Mouse (Mus musculus): ENCODE measurements around the gene Dst.

The Dst gene

DNA sequence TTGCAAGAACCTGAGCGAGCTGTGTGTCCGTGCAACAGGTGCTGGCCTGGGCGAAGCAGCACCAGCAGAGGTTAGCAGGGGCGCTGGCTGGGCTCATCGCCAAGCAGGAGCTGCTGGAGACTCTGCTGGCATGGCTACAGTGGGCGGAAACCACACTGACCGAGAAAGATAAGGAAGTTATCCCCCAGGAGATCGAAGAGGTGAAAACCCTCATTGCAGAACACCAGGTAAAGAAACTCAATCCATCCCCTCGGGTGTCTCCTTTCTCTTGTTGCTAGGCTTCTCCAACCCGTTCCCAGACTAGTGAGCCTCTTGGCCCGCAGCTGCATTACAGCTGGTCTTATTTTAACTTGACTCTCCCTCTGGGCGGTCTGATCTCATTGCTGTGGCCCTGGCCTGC lies 382.3 kb downstream of the Dst start:
- H3K36me3 ChIP-seq (ENCODE audit: insufficient read depth, low read length): peaks cover 92% of the 10 kb centered on the region
- H3K4me3 ChIP-seq (replicated peaks; ENCODE audit: low read length): no peak overlapping the region
- H3K27me3 ChIP-seq (ENCODE audit: insufficient read depth, low read length): no peaks in the 10 kb centered on the region
- TF ChIP-seq CTCF (conservative IDR thresholded peaks at IDR 0.05; ENCODE audit: low read length): no peak
- TF ChIP-seq NANOG (IDR thresholded peaks at IDR 0.05; ENCODE audit: borderline replicate concordance, low read length): no peak
- no peak for TF ChIP-seq POU5F1 (IDR thresholded peaks at IDR 0.05; ENCODE audit: borderline replicate concordance, low read length)
- H3K4me1 ChIP-seq (replicated peaks; ENCODE audit: low read depth, low read length): peaks cover 32% of the 10 kb centered on the region
- H3K9me3 ChIP-seq (ENCODE audit: low read length): no peaks in the 10 kb centered on the region

GRCm38 (mm10) chr1:34293198-34293597 lies 385.2 kb downstream of the Dst start:
- Histone ChIP-seq H3K4me3 (replicated peaks; ENCODE audit: low read length) (peak overlapping the region; percentile 52), H3K36me3 (ENCODE audit: insufficient read depth, low read length) (peaks cover 96% of the 10 kb centered on the region), H3K4me1 (replicated peaks; ENCODE audit: low read depth, low read length) (peaks cover 31% of the 10 kb centered on the region), H3K9me3 (ENCODE audit: low read length) (no peaks in the 10 kb centered on the region), H3K27me3 (ENCODE audit: insufficient read depth, low read length) (no peaks in the 10 kb centered on the region)
- TF ChIP-seq POU5F1 (IDR thresholded peaks at IDR 0.05; ENCODE audit: borderline replicate concordance, low read length): no peak
- TF ChIP-seq NANOG (IDR thresholded peaks at IDR 0.05; ENCODE audit: borderline replicate concordance, low read length): no peak
- TF ChIP-seq CTCF (conservative IDR thresholded peaks at IDR 0.05; ENCODE audit: low read length): no peak

DNA sequence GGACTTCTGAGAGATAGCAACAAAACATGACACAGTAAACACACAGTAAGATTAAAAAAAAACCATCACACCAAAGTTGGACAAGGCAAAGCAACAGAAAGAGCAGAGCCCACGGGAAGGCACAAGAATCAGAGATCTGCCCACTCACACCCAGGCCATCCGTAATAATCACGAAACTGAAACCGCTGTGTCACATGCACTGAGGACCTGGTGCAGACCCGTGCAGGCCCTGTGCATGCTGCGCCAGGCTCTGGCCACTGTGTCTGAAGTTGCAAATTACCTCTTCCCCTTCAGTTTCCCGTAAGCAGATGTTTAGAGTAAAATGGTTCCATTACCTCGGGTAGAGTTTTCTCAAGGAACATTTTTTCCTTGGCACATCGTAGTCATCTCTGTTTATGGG lies 389.6 kb downstream of the Dst start:
- Histone ChIP-seq H3K4me1 (replicated peaks; ENCODE audit: low read depth, low read length) (peaks cover 22% of the 10 kb centered on the region), H3K9me3 (ENCODE audit: low read length) (no peaks in the 10 kb centered on the region), H3K4me3 (replicated peaks; ENCODE audit: low read length) (no peak overlapping the region), H3K27me3 (ENCODE audit: insufficient read depth, low read length) (no peaks in the 10 kb centered on the region), H3K36me3 (ENCODE audit: insufficient read depth, low read length) (peaks cover 91% of the 10 kb centered on the region)
- no peak for TF ChIP-seq NANOG (IDR thresholded peaks at IDR 0.05; ENCODE audit: borderline replicate concordance, low read length)
- TF ChIP-seq CTCF (conservative IDR thresholded peaks at IDR 0.05; ENCODE audit: low read length): no peak
- no peak for TF ChIP-seq POU5F1 (IDR thresholded peaks at IDR 0.05; ENCODE audit: borderline replicate concordance, low read length)

DNA sequence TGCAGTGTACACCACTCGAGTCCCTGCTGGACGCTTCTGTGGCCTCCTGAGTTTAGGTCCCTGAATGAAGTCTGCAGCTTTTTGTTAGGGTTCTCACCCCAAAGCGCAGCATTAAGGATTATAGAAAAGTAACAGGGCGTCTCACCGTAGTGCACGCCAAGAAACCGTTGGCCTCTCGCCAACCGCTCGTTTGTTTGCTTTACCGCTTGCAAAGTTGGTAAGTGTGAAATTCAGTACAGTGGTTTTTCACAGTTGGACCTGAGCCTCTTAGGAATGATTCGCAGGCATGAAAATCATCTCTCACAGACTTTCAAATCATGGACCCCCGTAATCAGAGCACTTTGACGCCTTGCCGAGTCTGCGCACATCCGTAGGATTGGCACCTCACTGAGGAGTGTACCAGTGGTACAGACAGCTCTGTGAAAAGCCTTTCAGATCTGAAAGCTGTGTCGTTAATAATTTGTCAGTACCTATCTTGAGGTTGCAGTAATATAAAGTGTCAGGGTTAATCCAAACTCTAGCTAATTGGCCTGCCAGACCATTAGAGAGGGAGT lies 390.7 kb downstream of the Dst start:
- Histone ChIP-seq H3K9me3 (ENCODE audit: low read length) (no peaks in the 10 kb centered on the region), H3K4me3 (replicated peaks; ENCODE audit: low read length) (no peak overlapping the region), H3K36me3 (ENCODE audit: insufficient read depth, low read length) (peaks cover 90% of the 10 kb centered on the region), H3K4me1 (replicated peaks; ENCODE audit: low read depth, low read length) (peaks cover 17% of the 10 kb centered on the region), H3K27me3 (ENCODE audit: insufficient read depth, low read length) (no peaks in the 10 kb centered on the region)
- TF ChIP-seq CTCF (conservative IDR thresholded peaks at IDR 0.05; ENCODE audit: low read length) (no peak), NANOG (IDR thresholded peaks at IDR 0.05; ENCODE audit: borderline replicate concordance, low read length) (no peak), POU5F1 (IDR thresholded peaks at IDR 0.05; ENCODE audit: borderline replicate concordance, low read length) (no peak)

- Histone ChIP-seq H3K4me1 (replicated peaks; ENCODE audit: low read depth, low read length) (peaks cover 17% of the 10 kb centered on the region), H3K9me3 (ENCODE audit: low read length) (no peaks in the 10 kb centered on the region), H3K36me3 (ENCODE audit: insufficient read depth, low read length) (peaks cover 90% of the 10 kb centered on the region), H3K4me3 (replicated peaks; ENCODE audit: low read length) (no peak overlapping the region), H3K27me3 (ENCODE audit: insufficient read depth, low read length) (no peaks in the 10 kb centered on the region)
- no peak for TF ChIP-seq POU5F1 (IDR thresholded peaks at IDR 0.05; ENCODE audit: borderline replicate concordance, low read length)
- no peak for TF ChIP-seq CTCF (conservative IDR thresholded peaks at IDR 0.05; ENCODE audit: low read length)
- TF ChIP-seq NANOG (IDR thresholded peaks at IDR 0.05; ENCODE audit: borderline replicate concordance, low read length): no peak
Measured at GRCm38 (mm10) chr1:34299507-34299906, 391.5 kb downstream of the Dst start.

DNA sequence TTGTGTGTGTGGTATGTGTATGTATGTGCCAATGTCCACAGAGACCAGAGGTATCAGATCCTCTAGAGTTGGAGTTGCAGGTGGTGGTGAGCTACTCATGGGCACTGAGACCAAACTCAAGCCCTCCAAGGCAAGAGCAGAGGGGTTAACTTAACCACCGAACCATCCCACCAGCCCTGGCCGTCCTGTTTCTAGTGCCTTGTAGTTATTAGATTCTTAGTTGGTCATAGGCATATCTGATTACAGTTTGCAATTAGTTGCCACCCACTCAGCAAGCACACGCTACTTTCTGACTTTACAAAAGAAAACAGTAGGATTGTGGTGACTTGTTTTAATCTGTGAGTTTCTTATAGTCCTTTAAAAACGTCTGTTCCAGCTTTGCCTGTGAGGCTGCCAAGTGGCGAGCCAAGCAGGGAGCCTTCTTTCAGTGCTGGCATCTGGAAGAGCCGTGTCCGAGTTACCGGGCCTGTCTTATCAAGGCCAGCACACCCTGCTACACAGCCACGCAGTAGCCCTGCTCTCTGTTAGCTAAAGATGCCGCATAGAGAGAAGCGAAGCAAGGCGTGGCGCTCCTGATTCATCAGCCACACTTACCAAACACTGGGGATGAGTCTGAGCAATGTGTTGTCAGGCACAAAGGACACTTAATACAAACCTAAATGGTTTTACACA lies 392.4 kb downstream of the Dst start:
- no peak overlapping the region for H3K4me3 ChIP-seq (replicated peaks; ENCODE audit: low read length)
- no peaks in the 10 kb centered on the region for H3K27me3 ChIP-seq (ENCODE audit: insufficient read depth, low read length)
- H3K9me3 ChIP-seq (ENCODE audit: low read length): no peaks in the 10 kb centered on the region
- peaks cover 88% of the 10 kb centered on the region for H3K36me3 ChIP-seq (ENCODE audit: insufficient read depth, low read length)
- H3K4me1 ChIP-seq (replicated peaks; ENCODE audit: low read depth, low read length): peaks cover 17% of the 10 kb centered on the region
- TF ChIP-seq POU5F1 (IDR thresholded peaks at IDR 0.05; ENCODE audit: borderline replicate concordance, low read length) (no peak), CTCF (conservative IDR thresholded peaks at IDR 0.05; ENCODE audit: low read length) (no peak), NANOG (IDR thresholded peaks at IDR 0.05; ENCODE audit: borderline replicate concordance, low read length) (no peak)

DNA sequence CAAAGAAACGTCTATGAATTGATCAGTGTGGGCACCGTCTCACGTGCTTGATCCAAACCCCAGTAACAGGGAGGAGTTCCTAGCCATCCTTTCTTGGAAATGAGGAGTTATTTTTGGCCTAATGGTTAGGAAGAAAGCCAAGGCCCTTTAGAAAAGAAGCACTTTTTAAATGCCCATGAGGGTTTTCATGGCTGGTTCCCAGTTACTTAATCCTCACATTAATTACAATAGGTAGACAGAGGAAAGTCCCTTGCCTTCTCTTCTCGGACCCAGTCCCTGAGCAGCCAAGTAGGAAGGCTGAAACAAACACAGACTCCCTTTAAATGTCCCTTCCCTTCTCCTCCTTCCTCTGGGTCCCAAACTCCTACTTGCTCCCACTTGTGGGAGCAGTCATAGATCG lies 396.2 kb downstream of the Dst start:
- TF ChIP-seq POU5F1 (IDR thresholded peaks at IDR 0.05; ENCODE audit: borderline replicate concordance, low read length) (no peak), CTCF (conservative IDR thresholded peaks at IDR 0.05; ENCODE audit: low read length) (no peak), NANOG (IDR thresholded peaks at IDR 0.05; ENCODE audit: borderline replicate concordance, low read length) (no peak)
- H3K36me3 ChIP-seq (ENCODE audit: insufficient read depth, low read length): peaks cover 79% of the 10 kb centered on the region

GRCm38 (mm10) chr1:34306741-34307140 lies 398.7 kb downstream of the Dst start:
- TF ChIP-seq CTCF (conservative IDR thresholded peaks at IDR 0.05; ENCODE audit: low read length) (no peak), NANOG (IDR thresholded peaks at IDR 0.05; ENCODE audit: borderline replicate concordance, low read length) (no peak), POU5F1 (IDR thresholded peaks at IDR 0.05; ENCODE audit: borderline replicate concordance, low read length) (no peak)
- no peak overlapping the region for H3K4me3 ChIP-seq (replicated peaks; ENCODE audit: low read length)
- H3K36me3 ChIP-seq (ENCODE audit: insufficient read depth, low read length): peaks cover 57% of the 10 kb centered on the region
- no peaks in the 10 kb centered on the region for H3K27me3 ChIP-seq (ENCODE audit: insufficient read depth, low read length)
- H3K9me3 ChIP-seq (ENCODE audit: low read length): peaks cover 8% of the 10 kb centered on the region
- peaks cover 23% of the 10 kb centered on the region for H3K4me1 ChIP-seq (replicated peaks; ENCODE audit: low read depth, low read length)

More for the DNA sequence above, 396.2 kb downstream of the Dst start:
- H3K9me3 ChIP-seq (ENCODE audit: low read length): no peaks in the 10 kb centered on the region
- H3K4me3 ChIP-seq (replicated peaks; ENCODE audit: low read length): no peak overlapping the region
- H3K4me1 ChIP-seq (replicated peaks; ENCODE audit: low read depth, low read length): peaks cover 26% of the 10 kb centered on the region
- H3K27me3 ChIP-seq (ENCODE audit: insufficient read depth, low read length): no peaks in the 10 kb centered on the region

Data from E14TG2a.4 (cell line).